Mouse (Mus musculus): ENCODE measurements around the gene Vmn2r54. TPM values are rescaled to one million over a fixed set of nuclear protein-coding genes. Genes with fewer than 3 reads are reported as not detected.
"Not testable (repeated sequence)": the region's sequence is repeated elsewhere in the genome, so short reads cannot be mapped to it uniquely, and the experiment has no call there.

Vmn2r54 gene
- 0.04 TPM in 1 of 2 replicates, not detected in the other for polyA plus RNA-seq (2012; rRNA removed)

GRCm38 (mm10) chr7:12640219-12640618 lies at the start of gene Vmn2r54:
TSS of gene Vmn2r54 (minus strand) at chr7:12640319.
- not testable (repeated sequence) for DNase-seq (ENCODE audit: low read depth)

- DNase-seq (ENCODE audit: low read depth), result not testable (repeated sequence)
Observed at GRCm38 (mm10) chr7:12684903-12685302, 44.8 kb upstream of the Vmn2r54 start, which contains the start of gene Vmn2r55. TSS of gene Vmn2r55 (minus strand) at chr7:12685003.

GRCm38 (mm10) chr7:12608688-12609087 lies 31.4 kb downstream of the Vmn2r54 start, which contains the start of gene Vmn2r53:
TSS of gene Vmn2r53 (minus strand) at chr7:12608788.
- DNase-seq (ENCODE audit: low read depth), result no peak
- TF ChIP-seq POLR2A (IDR thresholded peaks at IDR 0.05; ENCODE audit: borderline replicate concordance, extremely low read depth, insufficient read depth, insufficient read length, poor library complexity, severe bottlenecking) (no peak), CTCF (IDR thresholded peaks at IDR 0.05; ENCODE audit: borderline replicate concordance, extremely low read depth, insufficient read depth, insufficient read length) (no peak)

Other genes with a start within 250 kb of the Vmn2r54 start
- 3.8 and 5.8 TPM in 2 replicates for gene Zfp551, start 217.6 kb downstream of the Vmn2r54 start, polyA plus RNA-seq (2012; rRNA removed)
- gene Zfp606, start 162.0 kb downstream of the Vmn2r54 start, polyA plus RNA-seq (2012; rRNA removed), result 17.6 and 20.6 TPM in 2 replicates
- gene 2900092C05Rik, start 127.8 kb downstream of the Vmn2r54 start, polyA plus RNA-seq (2012; rRNA removed), result not detected in 2 replicates
- gene Vmn2r53, start 31.5 kb downstream of the Vmn2r54 start, polyA plus RNA-seq (2012; rRNA removed), result 0.01 TPM in 2 replicates
- gene Vmn2r55, start 44.7 kb upstream of the Vmn2r54 start, polyA plus RNA-seq (2012; rRNA removed), result not detected in 2 replicates
- gene Vmn2r56, start 94.7 kb upstream of the Vmn2r54 start, polyA plus RNA-seq (2012; rRNA removed), result 0.01 TPM in 2 replicates
- 21.8 and 25.6 TPM in 2 replicates for gene Zscan18, start 163.3 kb upstream of the Vmn2r54 start, polyA plus RNA-seq (2012; rRNA removed)
- gene Zfp329, start 178.5 kb upstream of the Vmn2r54 start, polyA plus RNA-seq (2012; rRNA removed), result 19.1 and 22.6 TPM in 2 replicates
- gene Zfp110, start 194.4 kb upstream of the Vmn2r54 start, polyA plus RNA-seq (2012; rRNA removed), result 11.4 and 13.4 TPM in 2 replicates
- 9.4 and 10.5 TPM in 2 replicates for gene Zfp128, start 240.9 kb upstream of the Vmn2r54 start, polyA plus RNA-seq (2012; rRNA removed)